Mouse (Mus musculus): Measurements from ENCODE around the gene Rftn1.
A peak's percentile ranks its signal among the peaks of the same experiment; 100 is the strongest.

Rftn1 gene

DNA sequence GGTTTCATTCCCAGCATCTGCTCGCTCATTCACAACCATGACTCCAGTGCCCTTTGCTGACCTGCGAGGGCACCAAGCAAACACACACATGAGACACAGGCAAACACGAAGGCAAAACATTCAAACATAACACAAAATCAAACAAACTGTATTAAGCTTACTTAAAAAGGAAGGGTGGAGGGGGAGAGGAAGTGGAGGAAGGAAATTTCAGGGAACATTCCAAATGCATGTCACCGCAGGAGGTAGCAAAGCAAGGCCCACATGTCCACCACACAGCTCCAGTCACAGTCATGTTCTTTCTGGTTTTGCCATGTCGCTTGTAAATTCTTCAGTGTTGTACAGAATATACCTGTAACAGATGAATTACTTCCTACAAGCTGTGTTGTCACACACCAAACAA, 207.0 kb downstream of the Rftn1 start:
- DNase-seq (ENCODE audit: low spot score in 2 of 2) = no peak

- DNase-seq (ENCODE audit: low spot score in 2 of 2) = no peak
These were observed 207.7 kb downstream of the Rftn1 start for GRCm38 (mm10) chr17:49982611-49983390.

DNA sequence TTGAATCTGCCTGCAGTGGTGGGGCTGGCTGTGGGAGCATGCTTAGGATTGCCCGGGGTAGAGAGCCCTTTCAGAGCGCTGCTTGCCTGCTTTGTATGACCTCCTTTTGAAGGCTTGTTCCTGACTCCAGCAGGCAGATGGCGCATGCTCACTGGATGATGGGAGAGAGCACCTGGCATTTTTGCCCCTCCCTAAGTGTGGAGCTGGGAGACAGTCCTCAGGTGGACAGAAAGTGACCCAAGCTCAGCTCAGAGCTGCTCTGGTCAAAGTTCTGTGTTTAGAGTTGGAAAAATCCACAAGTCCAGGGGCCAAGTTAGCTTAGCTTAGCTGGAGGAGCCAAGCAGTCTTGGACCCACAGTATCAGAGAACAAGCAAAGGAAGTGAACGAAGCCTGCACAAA, 208.9 kb downstream of the Rftn1 start:
- DNase-seq (ENCODE audit: low spot score in 2 of 2) = no peak

- DNase-seq (ENCODE audit: low spot score in 2 of 2) = no peak
These were observed 210.7 kb downstream of the Rftn1 start for GRCm38 (mm10) chr17:49979761-49980285.

- DNase-seq (ENCODE audit: low spot score in 2 of 2) = no peak
These were observed 213.1 kb downstream of the Rftn1 start for GRCm38 (mm10) chr17:49977424-49977790.

DNA sequence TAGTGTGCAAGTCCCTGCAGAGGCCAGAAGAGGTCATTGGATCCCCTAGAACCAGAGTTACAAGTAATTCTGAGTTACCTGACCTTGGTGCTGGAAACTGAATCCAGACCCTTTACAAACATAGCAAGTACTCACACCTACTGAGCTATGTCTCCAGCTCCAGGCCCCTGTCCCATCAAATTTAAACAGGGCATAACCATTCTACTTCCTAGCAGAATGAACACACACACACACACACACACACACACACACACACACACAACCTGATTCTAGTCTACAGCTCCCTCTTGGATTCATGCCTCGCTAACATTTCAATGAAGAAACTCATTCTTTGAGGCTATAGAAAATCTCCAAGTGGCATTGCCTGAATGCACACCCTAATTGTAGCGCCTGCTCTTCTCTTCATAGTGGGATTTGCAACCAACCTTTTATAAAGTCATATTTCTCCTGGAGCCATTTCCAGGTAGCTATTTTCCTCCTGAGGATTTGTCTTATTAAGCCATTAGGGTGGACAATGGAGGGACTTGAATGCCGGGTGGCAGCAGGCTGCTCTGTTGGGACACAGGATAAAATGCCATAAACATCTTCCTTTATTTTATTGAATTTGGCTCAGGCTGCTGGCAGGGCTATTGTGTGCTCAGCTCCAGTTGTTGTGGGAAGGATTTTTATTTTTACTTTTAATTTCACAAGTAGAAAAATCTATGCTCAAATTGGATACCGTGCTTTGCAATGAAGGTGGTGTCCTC, 213.6 kb downstream of the Rftn1 start:
- DNase-seq (ENCODE audit: low spot score in 2 of 2) = no peak

- no peak for DNase-seq (ENCODE audit: low spot score in 2 of 2)
These were observed 215.0 kb downstream of the Rftn1 start for GRCm38 (mm10) chr17:49975481-49975880.

- DNase-seq (ENCODE audit: low spot score in 2 of 2) = no peak
These were observed 215.5 kb downstream of the Rftn1 start for GRCm38 (mm10) chr17:49974996-49975395.

DNA sequence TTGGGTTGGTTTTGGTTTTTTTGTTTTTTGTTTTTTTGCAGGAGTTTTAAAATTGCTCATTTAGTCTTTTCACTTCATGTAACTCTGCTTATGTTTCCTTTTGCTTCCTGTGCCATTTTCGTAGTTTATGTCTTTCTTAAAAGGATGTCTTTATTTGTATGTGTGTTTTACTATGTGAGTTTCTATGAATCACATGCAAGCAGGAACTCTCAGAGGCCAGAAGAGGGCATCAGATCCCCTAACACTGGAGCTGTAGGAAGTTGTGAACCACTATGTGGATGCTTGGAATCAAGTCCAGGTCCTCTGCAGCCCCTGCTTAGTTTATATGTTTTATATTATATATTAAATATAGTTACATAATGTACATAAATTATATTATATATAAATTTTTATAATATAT, 218.3 kb downstream of the Rftn1 start:
- DNase-seq (ENCODE audit: low spot score in 2 of 2) = no peak

DNA sequence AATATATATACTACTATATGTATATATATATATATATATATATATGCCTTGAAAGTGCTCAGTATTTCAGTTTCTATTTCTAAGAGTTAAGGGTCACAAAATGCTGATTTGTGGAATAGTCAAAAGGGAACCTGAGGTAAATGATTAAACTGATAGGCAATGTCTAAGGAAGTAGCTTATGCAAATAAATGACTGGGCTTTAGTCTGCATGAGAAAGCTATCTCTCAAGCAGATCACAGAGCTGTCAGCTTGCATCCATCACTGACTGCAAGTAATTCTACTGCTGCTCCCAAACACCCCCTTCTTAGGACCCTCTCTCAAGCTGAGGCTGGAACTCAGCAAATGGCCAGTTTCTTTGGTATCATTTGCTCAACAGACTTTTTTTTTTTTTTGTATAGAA, 219.4 kb downstream of the Rftn1 start:
- no peak for DNase-seq (ENCODE audit: low spot score in 2 of 2)

DNA sequence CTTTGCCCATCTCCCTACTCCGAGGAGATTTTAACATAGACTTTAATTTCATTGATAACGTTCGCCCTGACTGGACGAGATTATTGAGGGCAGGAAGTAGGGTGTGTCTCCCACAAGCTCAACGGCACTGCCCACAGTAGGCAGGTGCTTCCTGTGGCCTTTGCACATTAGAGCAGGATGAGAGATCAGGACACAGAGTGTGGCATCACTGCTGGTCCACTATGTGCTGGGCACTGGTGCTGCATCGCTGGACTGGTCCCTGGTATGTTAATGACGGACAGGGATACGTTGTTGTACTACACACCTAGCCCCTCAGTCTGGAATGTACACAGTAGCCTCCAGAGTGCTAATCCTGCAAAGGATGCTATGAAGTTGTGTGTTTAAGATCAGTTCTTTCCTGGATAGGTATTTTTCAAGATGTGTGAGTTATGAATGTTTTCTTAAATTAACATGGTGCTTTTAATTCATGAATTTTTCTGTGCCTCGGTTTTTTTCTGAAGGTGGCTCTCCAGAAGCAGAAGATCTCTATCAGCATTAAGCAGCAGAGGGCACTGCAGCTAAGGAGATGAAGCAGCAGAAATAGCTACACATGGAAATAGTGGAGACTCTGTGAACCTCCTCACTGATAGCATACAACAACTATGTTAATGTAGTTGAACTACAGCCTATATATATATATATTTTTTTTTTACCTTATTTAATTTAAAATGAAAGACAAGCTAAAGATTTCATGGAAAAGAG, 221.8 kb downstream of the Rftn1 start:
- DNase-seq (ENCODE audit: low spot score in 2 of 2) = peak; percentile 36 to 52

DNA sequence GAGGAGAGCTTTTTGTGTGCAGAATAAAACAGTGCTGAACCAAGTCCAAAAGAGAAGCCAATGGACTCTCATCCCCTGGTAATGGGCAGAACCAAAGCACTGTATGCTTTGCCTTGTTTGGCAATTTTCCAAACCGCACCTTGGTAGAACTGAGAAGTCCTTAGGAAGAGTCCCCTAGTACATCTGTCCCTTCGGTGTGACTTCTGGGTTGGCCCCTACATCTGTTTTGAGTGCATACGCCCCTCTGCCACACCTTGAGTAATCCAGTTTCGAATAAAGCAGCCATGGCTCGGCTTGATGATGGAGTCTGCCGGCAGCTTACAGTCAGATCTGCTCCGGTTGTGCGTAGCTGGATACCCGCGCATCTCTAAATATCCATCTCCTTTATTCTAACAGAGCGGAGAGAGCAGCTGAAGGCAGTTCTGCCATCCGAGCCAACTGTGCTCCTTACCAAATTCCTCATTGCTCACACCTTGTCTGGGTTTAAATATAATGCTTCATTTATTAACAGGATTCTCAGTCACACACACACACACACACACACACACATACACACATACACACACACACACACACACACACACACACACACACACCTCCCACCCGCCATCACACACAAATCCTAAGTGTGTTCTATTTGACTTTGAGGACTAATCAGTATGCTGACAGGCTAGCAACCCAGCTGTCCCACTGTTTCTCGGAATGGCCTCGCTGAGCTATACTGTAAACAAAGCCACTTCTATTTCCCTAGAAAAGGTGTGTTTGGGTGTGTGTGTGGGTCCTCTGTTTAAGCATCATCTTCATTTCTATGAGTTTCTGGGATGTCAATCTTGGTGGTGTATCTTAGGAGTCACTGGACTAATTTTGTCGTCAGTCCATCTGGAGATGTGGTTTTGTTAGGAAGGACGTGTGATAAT, 224.4 kb downstream of the Rftn1 start:
- DNase-seq (ENCODE audit: low spot score in 2 of 2) = no peak

- DNase-seq (ENCODE audit: low spot score in 2 of 2) = peak in 1 of 2 experiments; percentile 13
These were observed 225.4 kb downstream of the Rftn1 start for GRCm38 (mm10) chr17:49965035-49965434.

DNA sequence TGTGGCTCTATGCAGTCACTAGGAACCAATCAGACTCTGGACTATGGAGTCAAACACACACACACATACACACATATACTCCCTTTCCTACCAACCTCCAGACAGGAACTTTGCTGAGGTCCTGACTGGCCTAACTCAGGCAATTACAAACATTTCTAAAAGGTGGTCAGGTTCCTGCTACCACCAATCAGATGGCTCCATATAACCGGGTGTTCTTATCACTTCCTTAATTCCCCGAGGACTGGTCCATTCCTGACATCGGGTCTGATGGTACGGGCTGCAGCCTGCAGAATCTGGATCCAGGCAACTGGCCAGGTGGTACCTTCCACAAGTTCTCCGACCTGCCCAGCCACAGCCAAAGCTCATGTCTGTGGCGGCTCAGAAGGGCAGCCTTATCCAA, 226.0 kb downstream of the Rftn1 start:
- DNase-seq (ENCODE audit: low spot score in 2 of 2) = no peak

GRCm38 (mm10) chr17:49959021-49959420, 231.5 kb downstream of the Rftn1 start:
- no peak for DNase-seq (ENCODE audit: low spot score in 2 of 2)

DNA sequence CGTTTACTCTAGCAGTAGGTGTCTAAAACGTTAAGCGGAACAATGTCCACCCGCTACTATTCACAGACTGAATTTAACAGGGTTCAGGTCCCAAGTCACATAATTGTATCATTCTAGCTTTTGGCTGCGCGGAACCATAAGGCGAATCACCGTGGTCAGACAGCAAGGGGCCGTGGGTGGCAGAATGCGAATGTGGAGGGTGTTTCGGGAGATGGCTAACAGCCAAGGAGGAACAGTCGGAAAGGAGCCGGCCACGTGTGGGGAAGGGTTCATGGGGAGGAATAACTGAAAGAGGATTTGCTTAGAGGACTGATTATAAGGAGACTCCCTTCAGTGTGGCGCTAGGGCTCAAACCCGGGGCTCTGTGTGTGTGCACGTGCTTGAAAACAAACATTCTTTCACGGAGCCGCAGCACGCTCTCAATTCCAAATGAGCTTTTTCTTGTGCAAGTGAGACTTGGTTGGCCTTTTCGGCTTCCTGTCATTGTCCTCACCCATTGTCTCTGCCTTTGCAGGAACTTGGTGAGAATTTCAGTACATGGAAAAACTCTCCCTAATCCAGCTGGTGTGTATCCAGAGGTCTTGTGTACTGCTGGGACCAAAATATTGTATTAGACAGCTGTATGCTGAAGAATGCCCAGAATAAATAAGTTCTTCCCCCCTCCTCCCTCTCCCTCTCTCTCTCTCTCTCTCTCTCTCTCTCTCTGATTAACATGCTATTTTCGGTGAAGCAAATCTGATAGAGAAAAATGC, 238.4 kb downstream of the Rftn1 start:
- DNase-seq (ENCODE audit: low spot score in 2 of 2) = no peak

GRCm38 (mm10) chr17:49951491-49951855, 239.0 kb downstream of the Rftn1 start:
- DNase-seq (ENCODE audit: low spot score in 2 of 2) = peak; percentile 50 to 79

GRCm38 (mm10) chr17:49942674-49943073, 247.8 kb downstream of the Rftn1 start:
- DNase-seq (ENCODE audit: low spot score in 2 of 2) = peak in 1 of 2 experiments; percentile 9

Measured in spleen, postnatal 14 days (tissue).